Mouse (Mus musculus) embryonic stem cell, embryonic (primary cell): Measurements from ENCODE around the gene Nfat5.

Source experiments
- CTCF ChIA-PET, 4 experiments: fragments of 300-600 bp in 2 of 4; fragments of 350-600 bp in 2 of 4; sonication (Branson Sonifier 250); formaldehyde crosslinking; loops; one replicate each; lab custom pipeline; 2022; ENCODE audit warnings: inconsistent platforms in 2 of 4; lab: Charles Lee
- POLR2A ChIA-PET, 4 experiments: fragments of 300-600 bp in 2 of 4; fragments of 350-600 bp in 2 of 4; sonication (Branson Sonifier 250); formaldehyde crosslinking; loops; one replicate each; lab custom pipeline; 2022; ENCODE audit warnings: antibody characterized with exemption in 4 of 4, inconsistent platforms in 1 of 4; lab: Charles Lee

Gene Nfat5

GRCm38 (mm10) chr8:107403038-107403781, 109.9 kb downstream of the Nfat5 start, which contains the start of gene Nqo1:
Gene Nqo1, minus strand, starts transcription at chr8:107403206.
- ChIA-PET POLR2A (interaction anchor here (0.5 to 16.1 kb wide), 70 partner anchors 8 to 783 kb away, joined by 3 to 394 read pairs (median 4); partner anchors contain the start of genes Nob1 (in 3 of the 4), Cyb5b (in 1 of the 4), Nfat5 (in 1 of the 4) and Pdf (in 1 of the 4)), CTCF (interaction anchor here in 3 of 4 experiments (0.5 to 1.8 kb wide), 12 partner anchors 9 to 408 kb away, joined by 3 to 9 read pairs (median 4); partner anchors contain the start of gene Nob1 (in 2 of the 3))

GRCm38 (mm10) chr8:107404057-107404456, 110.8 kb downstream of the Nfat5 start:
- CTCF ChIA-PET: interaction anchor here in 2 of 4 experiments (0.6 to 1.8 kb wide), 4 partner anchors 10 to 53 kb away, joined by 3 to 5 read pairs (median 3); no protein-coding TSS in a partner anchor
- POLR2A ChIA-PET: interaction anchor here in 3 of 4 experiments (0.5 to 16.1 kb wide), 26 partner anchors 9 to 372 kb away, joined by 3 to 394 read pairs (median 4); partner anchors contain the start of gene Nob1 (in 1 of the 3)

DNA sequence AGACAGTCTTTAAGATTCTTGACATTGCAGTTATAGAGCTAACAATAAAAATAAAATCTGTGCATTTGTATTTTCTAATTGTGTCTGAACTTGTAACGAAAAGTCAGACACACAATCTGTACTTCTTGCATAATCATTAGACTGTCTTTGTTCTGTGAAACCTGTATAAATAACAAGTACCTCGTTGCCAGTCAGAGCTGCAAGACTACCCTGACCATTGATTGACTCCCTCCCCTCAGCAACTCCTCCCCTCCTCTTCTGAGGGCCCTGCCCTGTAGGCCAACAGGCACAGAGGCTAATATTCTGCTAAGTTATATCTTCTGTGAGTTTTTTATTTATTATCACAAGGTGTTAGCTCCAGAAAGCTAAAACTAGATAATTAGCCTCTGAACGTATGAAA, 112.7 kb downstream of the Nfat5 start:
- POLR2A ChIA-PET: interaction anchor here in 3 of 4 experiments (0.9 to 16.1 kb wide), 8 partner anchors 9 to 118 kb away, joined by 3 to 394 read pairs (median 4); partner anchors contain the start of gene Nob1 (in 1 of the 3)
- CTCF ChIA-PET: interaction anchor here in 3 of 4 experiments (1.0 to 1.5 kb wide), 3 partner anchors 10 to 296 kb away, joined by 3 to 4 read pairs (median 4); partner anchors contain the start of gene Nob1 (in 1 of the 3)

DNA sequence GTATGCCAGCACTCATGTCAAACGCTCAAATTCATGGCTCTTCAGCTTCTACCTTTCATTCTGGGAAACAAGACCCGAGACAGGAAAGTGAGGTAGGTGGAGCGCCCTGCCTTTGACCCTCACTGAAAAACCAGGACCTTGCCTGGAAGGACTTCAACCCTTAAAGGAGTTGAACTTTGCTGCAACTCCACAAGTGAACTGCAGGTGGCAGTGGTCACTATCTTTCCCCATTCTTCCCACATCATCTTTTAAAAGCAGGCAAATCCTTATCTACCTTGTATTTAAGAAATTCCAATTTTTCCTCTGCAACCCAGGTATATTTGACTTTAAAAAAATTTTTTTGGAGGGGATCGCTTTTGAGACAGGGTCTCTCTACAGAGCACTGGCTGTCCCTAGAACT, 118.1 kb downstream of the Nfat5 start:
- CTCF ChIA-PET: interaction anchor here (0.6 to 2.3 kb wide), 8 partner anchors 8 to 56 kb away, joined by 3 to 7 read pairs (median 4); partner anchors contain the start of genes Nob1 (in 2 of the 4) and Nqo1 (in 1 of the 4)
- POLR2A ChIA-PET: interaction anchor here in 3 of 4 experiments (0.6 to 25.8 kb wide), 8 partner anchors 5 to 1869 kb away, joined by 3 to 394 read pairs (median 6); partner anchors contain the start of genes Nob1 (in 2 of the 3) and Nqo1 (in 2 of the 3)

- CTCF ChIA-PET: interaction anchor here in 3 of 4 experiments (0.7 to 2.4 kb wide), 6 partner anchors 10 to 1853 kb away, joined by 3 to 14 read pairs (median 5); partner anchors contain the start of genes Nob1 (in 1 of the 3) and Nqo1 (in 1 of the 3)
- POLR2A ChIA-PET: interaction anchor here (0.7 to 25.8 kb wide), 11 partner anchors 6 to 268 kb away, joined by 3 to 394 read pairs (median 4); partner anchors contain the start of genes Nob1 (in 3 of the 4) and Nqo1 (in 3 of the 4)
These were observed 119.3 kb downstream of the Nfat5 start for GRCm38 (mm10) chr8:107412552-107412951.

DNA sequence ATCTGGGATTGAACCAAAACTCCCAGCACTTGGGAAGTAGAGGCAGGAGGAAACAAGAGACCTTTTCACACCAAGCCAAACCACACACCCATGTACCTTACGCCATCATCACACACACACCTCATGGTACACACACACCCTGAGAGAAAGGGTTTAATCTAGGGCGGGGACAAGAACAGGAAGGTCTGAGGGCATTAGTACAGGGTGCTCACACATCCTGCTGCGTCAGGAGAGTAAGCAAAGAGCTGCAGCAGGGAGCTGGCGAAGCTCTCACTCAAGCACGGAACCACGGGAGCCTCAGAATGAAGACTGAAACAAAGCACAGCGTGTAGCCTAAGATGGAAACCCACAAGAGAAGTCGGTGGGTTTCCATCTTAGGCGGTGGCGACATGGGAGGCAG, 120.6 kb downstream of the Nfat5 start:
- POLR2A ChIA-PET: interaction anchor here in 3 of 4 experiments (0.6 to 25.8 kb wide), 8 partner anchors 7 to 1160 kb away, joined by 3 to 394 read pairs (median 8); partner anchors contain the start of genes Nob1 (in 2 of the 3) and Nqo1 (in 1 of the 3)

DNA sequence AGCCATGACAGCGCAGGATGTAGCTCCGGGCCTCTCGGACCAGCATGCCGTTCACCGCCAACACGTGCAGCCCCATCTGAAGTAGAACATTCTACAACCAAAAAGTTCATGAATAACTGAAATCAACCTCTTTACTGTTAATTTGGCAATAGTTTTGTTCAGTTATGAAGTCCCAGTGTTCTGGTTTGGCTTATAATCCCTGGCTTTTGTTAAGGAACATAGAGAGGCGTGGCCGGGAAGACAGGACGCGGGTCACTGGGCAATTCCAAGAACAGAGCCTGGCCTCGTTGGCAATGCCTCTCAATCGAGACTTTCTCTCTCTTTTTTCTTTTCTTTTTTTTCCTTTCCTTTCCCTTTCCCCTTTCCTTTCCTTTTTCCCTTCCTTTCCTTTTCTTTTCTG, 123.7 kb downstream of the Nfat5 start:
- CTCF ChIA-PET: interaction anchor here in 3 of 4 experiments (0.7 to 3.0 kb wide), 3 partner anchors 8 to 111 kb away, joined by 3 to 13 read pairs (median 4); partner anchors contain the start of gene Nob1 (in 2 of the 3)

More for the DNA sequence above, 120.6 kb downstream of the Nfat5 start:
- CTCF ChIA-PET: interaction anchor here (0.6 to 3.0 kb wide), 7 partner anchors 8 to 158 kb away, joined by 3 to 13 read pairs (median 4); partner anchors contain the start of gene Nob1 (in 2 of the 4)

GRCm38 (mm10) chr8:107424176-107424575, 130.9 kb downstream of the Nfat5 start:
- POLR2A ChIA-PET: interaction anchor here (0.5 to 25.8 kb wide), 36 partner anchors 8 to 376 kb away, joined by 3 to 394 read pairs (median 4); partner anchors contain the start of genes Nqo1 (in 3 of the 4), Pdf (in 1 of the 4) and Wwp2 (in 1 of the 4)

More for the DNA sequence above, 123.7 kb downstream of the Nfat5 start:
- POLR2A ChIA-PET: interaction anchor here (0.6 to 25.8 kb wide), 11 partner anchors 8 to 234 kb away, joined by 3 to 394 read pairs (median 4); partner anchors contain the start of genes Nob1 (in 4 of the 4) and Nqo1 (in 1 of the 4)

DNA sequence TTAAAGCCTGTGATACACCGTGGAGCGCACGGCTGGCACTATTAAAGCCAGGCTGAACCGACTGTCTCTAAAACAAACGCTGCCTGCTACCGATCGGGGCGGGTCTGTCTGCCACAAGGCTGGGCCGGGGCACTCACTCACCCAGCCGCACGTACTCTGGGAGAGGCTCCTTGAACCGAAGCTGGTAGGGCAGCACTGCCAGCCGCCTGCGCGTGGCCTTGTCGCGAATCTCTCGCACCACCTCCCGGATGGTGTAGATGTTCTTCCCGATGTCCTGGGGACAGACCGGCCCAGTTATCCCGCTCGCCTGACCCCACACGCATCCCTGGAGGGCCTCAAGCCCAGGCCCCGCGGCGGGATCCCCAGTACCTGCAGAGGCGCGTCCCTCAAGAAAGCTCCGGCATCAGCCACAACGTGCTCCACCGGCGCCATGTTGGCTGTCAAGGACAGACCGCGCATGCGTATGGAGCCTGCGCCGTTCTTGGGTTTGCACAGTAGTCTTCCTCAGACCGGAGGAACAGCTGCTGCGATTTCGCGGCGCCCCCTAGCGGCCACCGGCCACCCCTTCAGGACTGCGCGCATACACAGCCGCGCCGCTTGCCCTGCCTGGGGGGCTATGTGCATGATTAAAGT, 131.4 kb downstream of the Nfat5 start, which contains the start of gene Nob1:
Gene Nob1, minus strand, starts transcription at position 455 of the 633 bp plus-strand sequence.
- POLR2A ChIA-PET: interaction anchor here (0.6 to 25.8 kb wide), 49 partner anchors 8 to 376 kb away, joined by 3 to 394 read pairs (median 3); partner anchors contain the start of genes Nqo1 (in 3 of the 4), Pdf (in 1 of the 4) and Wwp2 (in 1 of the 4)
- CTCF ChIA-PET: interaction anchor here (0.5 to 2.2 kb wide), 35 partner anchors 8 to 339 kb away, joined by 3 to 14 read pairs (median 3); partner anchors contain the start of genes Nqo1 (in 2 of the 4) and Psmd7 (in 1 of the 4)

More at GRCm38 (mm10) chr8:107424176-107424575, 130.9 kb downstream of the Nfat5 start:
- CTCF ChIA-PET: interaction anchor here (0.6 to 2.2 kb wide), 22 partner anchors 8 to 338 kb away, joined by 3 to 14 read pairs (median 4); partner anchors contain the start of gene Nqo1 (in 2 of the 4)

DNA sequence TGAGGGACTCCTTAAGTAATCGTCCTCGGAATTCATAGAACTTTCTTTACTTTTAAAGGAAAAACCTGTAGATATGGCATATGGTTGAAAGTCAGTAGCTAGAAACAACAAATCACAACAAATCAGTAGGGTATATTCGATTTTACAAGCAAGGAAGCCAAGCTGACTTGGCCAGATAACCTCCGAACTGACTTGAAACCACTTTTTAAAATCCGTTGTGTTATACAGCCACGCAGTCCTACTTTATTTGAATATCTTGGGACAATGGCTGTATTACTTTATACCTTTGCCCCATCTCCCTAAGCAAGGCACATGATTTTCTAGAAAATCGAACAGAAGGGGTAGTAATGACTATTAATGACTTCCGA, 131.9 kb downstream of the Nfat5 start:
- ChIA-PET POLR2A (interaction anchor here (0.6 to 25.8 kb wide), 43 partner anchors 9 to 377 kb away, joined by 3 to 394 read pairs (median 3); partner anchors contain the start of genes Nqo1 (in 3 of the 4) and Pdf (in 1 of the 4)), CTCF (interaction anchor here (0.5 to 2.2 kb wide), 30 partner anchors 9 to 340 kb away, joined by 3 to 14 read pairs (median 4); partner anchors contain the start of genes Nqo1 (in 2 of the 4) and Psmd7 (in 1 of the 4))
